Mouse (Mus musculus) brown adipose tissue, adult 24 weeks (tissue): ENCODE data around the gene Zbtb18. TPM values are rescaled to one million over a fixed set of nuclear protein-coding genes. Genes with fewer than 3 reads are reported as not detected.
A peak's percentile ranks its signal among the peaks of the same experiment; 100 is the strongest.
"Not testable (repeated sequence)": the region's sequence is repeated elsewhere in the genome, so short reads cannot be mapped to it uniquely, and the experiment has no call there.

Experiments used
- H3K27ac ChIP-seq: fragments of 200-500 bp; replicated peaks from 2 replicates; pipeline ENCODE4 v1.5.1; 2012; ENCODE audit warnings: low read depth, mild to moderate bottlenecking, low read length
- H3K4me1 ChIP-seq: fragments of 200-500 bp; 2 replicates; pipeline ENCODE4 v1.6.1; 2012; ENCODE audit warnings: low read length, mixed read lengths; ENCODE audit not compliant: control insufficient read depth, insufficient read depth, insufficient read length
- H3K4me3 ChIP-seq: fragments of 200-500 bp; 2 replicates; pipeline ENCODE4 v1.5.1; 2012; ENCODE audit warnings: low read depth, mild to moderate bottlenecking, low read length, moderate library complexity; ENCODE audit not compliant: insufficient read depth
- polyA plus RNA-seq: library from polyadenylated mRNA; stranded (reverse); fragments of >200 nt; gene quantifications from 2 replicates; pipeline ENCODE4 v1.2.4, GENCODE M21; 2012; ENCODE audit not compliant: missing spikeins, insufficient read depth, insufficient read length

Zbtb18 gene
- polyA plus RNA-seq, 1 experiment, result 16.7 TPM

- peak overlapping the region; percentile 45 for H3K27ac ChIP-seq
- H3K4me3 ChIP-seq, result peak overlapping the region; percentile 99
- peaks cover 4% of the 10 kb centered on the region for H3K4me1 ChIP-seq
These were observed 921 bp downstream of the Zbtb18 start for GRCm38 (mm10) chr1:177442821-177443723.

- Histone ChIP-seq H3K4me1 (peaks cover 4% of the 10 kb centered on the region), H3K4me3 (peak overlapping the region; percentile 99), H3K27ac (peak overlapping the region; percentile 45; the same call in 1 of the 2 replicates)
These were observed 1.8 kb downstream of the Zbtb18 start for GRCm38 (mm10) chr1:177443724-177444482.

- Histone ChIP-seq H3K4me3 (peak overlapping the region; percentile 40), H3K4me1 (peaks cover 4% of the 10 kb centered on the region), H3K27ac (0 out of 2 replicates have a peak overlapping the region, but pooled peaks have one; percentile 8)
These were observed 2.3 kb downstream of the Zbtb18 start for GRCm38 (mm10) chr1:177444483-177444810.

- H3K4me1 ChIP-seq, result peaks cover 4% of the 10 kb centered on the region
- no peak overlapping the region for H3K27ac ChIP-seq
- no peak overlapping the region for H3K4me3 ChIP-seq
These were observed 2.8 kb downstream of the Zbtb18 start for GRCm38 (mm10) chr1:177444941-177445340.

GRCm38 (mm10) chr1:177445461-177446130, 3.4 kb downstream of the Zbtb18 start:
- Histone ChIP-seq H3K4me3 (no peak overlapping the region), H3K4me1 (peaks cover 2% of the 10 kb centered on the region; the same call in 1 of the 2 replicates), H3K27ac (no peak overlapping the region)

- H3K4me3 ChIP-seq, result no peak overlapping the region
These were observed 4.9 kb downstream of the Zbtb18 start for GRCm38 (mm10) chr1:177447086-177447485.

GRCm38 (mm10) chr1:177447541-177448111, 5.5 kb downstream of the Zbtb18 start:
- Histone ChIP-seq H3K27ac (no peak overlapping the region), H3K4me3 (no peak overlapping the region), H3K4me1 (peaks cover 5% of the 10 kb centered on the region; the same call in 1 of the 2 replicates)

More at GRCm38 (mm10) chr1:177447086-177447485, 4.9 kb downstream of the Zbtb18 start:
- Histone ChIP-seq H3K27ac (no peak overlapping the region), H3K4me1 (peaks cover 5% of the 10 kb centered on the region; the same call in 1 of the 2 replicates)

GRCm38 (mm10) chr1:177448121-177448561, 6.0 kb downstream of the Zbtb18 start:
- Histone ChIP-seq H3K4me3 (no peak overlapping the region), H3K27ac (no peak overlapping the region), H3K4me1 (peaks cover 5% of the 10 kb centered on the region; the same call in 1 of the 2 replicates)

- H3K4me3 ChIP-seq, result no peak overlapping the region
- peaks cover 5% of the 10 kb centered on the region; the same call in 1 of the 2 replicates for H3K4me1 ChIP-seq
- H3K27ac ChIP-seq, result no peak overlapping the region
These were observed 6.8 kb downstream of the Zbtb18 start for GRCm38 (mm10) chr1:177448921-177449320.

GRCm38 (mm10) chr1:177449857-177450256, 7.7 kb downstream of the Zbtb18 start:
- not testable (repeated sequence) for H3K4me3 ChIP-seq, H3K27ac ChIP-seq, H3K4me1 ChIP-seq

- Histone ChIP-seq H3K4me1 (peaks cover 2% of the 10 kb centered on the region; the same call in 1 of the 2 replicates), H3K4me3 (no peak overlapping the region), H3K27ac (no peak overlapping the region)
These were observed 8.9 kb downstream of the Zbtb18 start for GRCm38 (mm10) chr1:177451041-177451440.

GRCm38 (mm10) chr1:177451991-177452431, 9.9 kb downstream of the Zbtb18 start:
- no peak overlapping the region for H3K27ac ChIP-seq
- peaks cover 2% of the 10 kb centered on the region; the same call in 1 of the 2 replicates for H3K4me1 ChIP-seq
- no peak overlapping the region for H3K4me3 ChIP-seq

- no peak overlapping the region for H3K4me3 ChIP-seq
- no peak overlapping the region for H3K27ac ChIP-seq
- H3K4me1 ChIP-seq, result peaks cover 2% of the 10 kb centered on the region; the same call in 1 of the 2 replicates
These were observed 10.8 kb downstream of the Zbtb18 start for GRCm38 (mm10) chr1:177452987-177453386.

- H3K4me1 ChIP-seq, result 0 out of 2 replicates have a peak, but pooled peaks cover 2% of the 10 kb centered on the region
- H3K4me3 ChIP-seq, result no peak overlapping the region
- no peak overlapping the region for H3K27ac ChIP-seq
These were observed 11.7 kb downstream of the Zbtb18 start for GRCm38 (mm10) chr1:177453806-177454205.
